Mouse (Mus musculus): ENCODE measurements around the gene Tubgcp6.
A peak's percentile ranks its signal among the peaks of the same experiment; 100 is the strongest.

Tubgcp6 gene

DNA sequence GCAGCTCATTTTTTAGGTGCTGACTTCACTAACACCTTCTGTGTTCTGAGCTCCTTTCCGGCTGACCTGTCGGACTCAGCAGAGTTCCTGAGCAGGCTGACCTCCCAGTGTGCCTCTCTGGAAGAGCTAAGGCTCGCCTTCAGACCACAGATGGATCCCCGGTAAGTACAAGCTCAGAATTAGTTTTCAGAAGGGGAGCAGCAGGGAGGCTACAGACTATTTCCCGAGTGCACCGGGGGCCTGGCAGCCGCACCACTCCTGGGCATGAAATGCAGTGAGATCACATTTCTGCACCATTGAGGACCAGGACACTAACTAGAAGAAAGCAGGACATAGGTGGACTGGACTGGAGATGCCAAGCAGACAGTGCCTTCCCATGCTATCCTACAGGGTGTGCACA, 24.3 kb downstream of the Tubgcp6 start:
- DNase-seq = no peak

DNA sequence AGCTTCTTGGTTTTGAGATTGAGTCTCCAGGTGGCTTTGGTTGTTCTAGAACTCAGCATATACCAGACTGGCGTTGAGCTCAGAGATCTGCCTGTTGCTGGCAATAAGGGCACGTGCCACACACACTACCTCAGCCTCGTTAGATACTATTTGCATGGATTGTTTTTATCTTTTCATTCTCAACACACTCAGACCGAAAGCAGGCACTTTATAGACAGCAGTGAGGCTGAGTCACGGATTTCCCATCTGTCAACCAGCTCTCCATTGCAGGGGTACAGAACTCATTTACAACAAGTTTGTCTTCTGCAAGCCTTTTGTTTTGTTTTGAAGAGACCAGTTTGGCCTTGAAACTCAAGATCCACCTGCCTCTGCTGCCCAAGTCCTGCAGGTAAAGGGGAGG, 25.5 kb downstream of the Tubgcp6 start:
- no peak for DNase-seq

DNA sequence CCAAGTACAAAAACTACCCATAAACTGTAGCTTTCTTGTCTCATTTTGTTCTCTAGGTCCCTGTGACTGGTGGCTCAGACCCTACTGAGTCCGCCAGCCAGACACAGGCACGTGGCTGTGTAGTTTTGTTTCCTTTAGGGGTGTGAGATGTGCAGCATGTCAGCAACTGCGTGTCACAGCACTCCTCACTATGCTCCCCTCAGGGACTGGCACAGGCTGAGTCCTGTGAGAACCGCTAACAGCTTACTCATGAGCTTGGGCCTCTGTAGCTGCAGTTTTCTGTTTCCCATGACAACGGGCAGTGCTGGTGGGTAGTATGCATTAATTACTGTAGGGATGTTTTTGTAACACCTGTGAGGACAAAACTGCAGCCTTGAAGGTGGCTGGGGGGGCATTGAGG, 30.7 kb downstream of the Tubgcp6 start:
- DNase-seq = no peak

DNA sequence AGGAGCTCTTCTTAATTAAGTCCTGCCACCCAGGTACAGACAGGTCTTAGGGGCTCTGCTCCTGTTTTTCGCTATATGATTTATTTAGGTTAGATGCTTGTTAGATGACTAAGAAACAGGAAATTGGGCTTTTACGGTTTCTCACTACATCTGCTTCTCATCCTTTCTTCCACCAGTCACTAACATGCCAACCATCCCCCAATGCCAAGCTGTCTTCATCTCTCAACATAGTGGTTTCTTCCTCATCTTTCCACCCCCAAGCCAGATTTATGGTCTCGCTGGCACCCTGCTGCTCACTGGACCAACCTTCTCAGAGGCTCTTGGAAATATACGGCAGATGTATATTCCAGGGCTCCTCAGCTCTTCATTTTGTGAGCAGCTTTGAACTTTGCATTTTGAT, 32.2 kb downstream of the Tubgcp6 start:
- no peak for DNase-seq

DNA sequence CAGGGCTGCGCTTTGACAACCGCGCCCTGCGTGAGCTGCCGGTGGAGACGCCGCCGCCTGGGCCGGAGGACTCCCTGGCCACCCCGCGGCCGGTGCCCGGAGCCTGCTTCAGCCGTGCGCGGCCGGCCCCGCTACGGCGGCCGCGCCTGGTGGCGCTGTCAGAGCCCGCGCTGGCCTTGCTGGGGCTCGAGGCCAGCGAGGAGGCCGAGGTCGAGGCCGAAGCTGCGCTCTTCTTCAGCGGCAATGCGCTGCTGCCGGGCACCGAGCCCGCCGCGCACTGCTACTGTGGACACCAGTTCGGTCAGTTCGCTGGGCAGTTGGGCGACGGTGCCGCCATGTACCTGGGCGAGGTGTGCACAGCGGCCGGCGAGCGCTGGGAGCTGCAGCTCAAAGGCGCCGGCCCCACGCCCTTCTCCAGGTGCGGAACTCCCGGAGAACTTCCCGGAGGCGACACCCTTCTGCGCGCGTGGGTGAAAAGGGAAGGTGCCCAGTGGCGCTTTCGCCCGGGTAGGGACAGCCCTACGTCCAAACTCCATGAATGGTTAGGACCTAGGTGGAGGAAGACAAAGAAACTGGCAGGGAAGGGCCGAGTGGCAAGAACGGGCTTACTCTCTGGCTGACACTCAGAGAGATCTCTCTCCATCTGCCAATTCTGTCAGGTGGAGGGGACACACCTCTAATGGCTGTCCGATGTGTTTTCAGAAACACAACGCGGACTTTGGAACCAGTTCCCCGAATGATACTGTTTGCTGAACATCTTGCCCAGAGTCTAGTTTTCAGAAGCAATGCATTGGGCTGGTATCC, 33.5 kb downstream of the Tubgcp6 start:
- DNase-seq = no peak

DNA sequence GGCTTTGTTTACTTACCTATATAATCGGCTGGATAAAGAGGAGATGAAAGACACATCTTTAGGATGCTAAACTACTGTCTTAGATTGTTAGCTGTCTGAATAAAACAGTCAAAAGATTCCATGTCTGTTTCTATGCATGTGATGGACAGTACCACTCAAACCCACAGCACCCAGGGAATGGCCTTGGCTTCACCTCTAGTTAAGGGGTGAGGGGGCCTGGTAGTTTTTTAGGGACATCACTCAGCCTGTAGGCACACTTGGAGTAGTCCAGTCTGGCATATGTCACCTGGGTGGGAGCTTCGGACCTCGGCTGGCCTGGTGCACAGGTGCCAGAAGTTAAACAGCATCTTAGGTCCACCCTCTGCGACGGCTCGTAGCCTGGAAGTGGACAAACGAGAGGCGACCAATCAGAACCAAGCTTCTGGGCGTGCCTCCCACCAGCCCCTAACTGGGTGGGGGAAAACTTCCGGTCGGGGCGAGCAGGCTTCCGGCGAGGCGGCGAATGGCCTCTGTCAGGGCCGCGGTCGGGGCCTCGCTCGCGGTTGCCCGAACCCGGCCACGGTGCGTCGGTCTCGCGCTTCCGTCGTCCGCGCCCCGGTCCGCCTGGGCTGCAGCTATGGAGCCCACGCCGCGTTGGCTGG, 34.2 kb downstream of the Tubgcp6 start, which contains the start of gene Selenoo:
Gene Selenoo, plus strand, starts transcription at position 478 of the 641 bp plus-strand sequence.
- peak; percentile 93 for DNase-seq

DNA sequence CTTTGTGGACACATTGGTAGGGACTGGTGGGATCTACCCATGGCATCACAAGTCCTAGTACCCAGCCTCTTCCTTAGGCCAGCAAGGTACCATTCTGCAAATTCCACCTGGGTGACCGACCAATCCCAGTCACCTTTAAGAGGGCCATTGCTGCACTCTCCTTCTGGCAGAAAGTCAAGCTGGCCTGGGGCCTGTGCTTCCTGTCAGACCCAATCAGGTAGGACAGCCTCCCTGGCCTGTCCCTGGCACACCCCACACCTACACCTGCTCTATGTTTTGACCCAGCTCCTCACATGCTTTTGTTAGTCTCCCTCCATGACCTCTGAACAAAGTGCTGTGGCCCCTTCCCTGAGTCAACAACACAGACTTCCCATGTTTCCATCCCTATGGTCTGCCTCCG, 38.1 kb downstream of the Tubgcp6 start:
- DNase-seq = no peak

DNA sequence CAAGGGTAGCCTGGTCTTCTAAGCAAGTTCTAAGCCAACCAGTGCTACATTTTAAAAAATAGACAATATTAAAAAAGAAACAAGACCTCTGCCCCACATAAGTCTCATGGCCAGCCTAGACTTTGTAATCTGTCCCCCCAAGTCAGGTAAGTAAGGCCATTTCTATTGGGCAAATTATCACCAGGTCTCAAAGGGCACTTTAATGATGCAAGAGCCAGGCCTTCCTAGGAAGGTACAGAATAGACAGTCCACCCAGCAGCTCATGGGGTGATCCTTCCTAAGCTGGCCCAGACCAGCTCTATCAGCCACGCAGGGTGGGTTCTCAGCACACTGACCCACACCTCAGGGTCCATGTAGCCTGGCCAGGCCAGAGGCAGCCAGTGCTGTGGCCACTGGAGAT, 39.0 kb downstream of the Tubgcp6 start:
- no peak for DNase-seq

DNA sequence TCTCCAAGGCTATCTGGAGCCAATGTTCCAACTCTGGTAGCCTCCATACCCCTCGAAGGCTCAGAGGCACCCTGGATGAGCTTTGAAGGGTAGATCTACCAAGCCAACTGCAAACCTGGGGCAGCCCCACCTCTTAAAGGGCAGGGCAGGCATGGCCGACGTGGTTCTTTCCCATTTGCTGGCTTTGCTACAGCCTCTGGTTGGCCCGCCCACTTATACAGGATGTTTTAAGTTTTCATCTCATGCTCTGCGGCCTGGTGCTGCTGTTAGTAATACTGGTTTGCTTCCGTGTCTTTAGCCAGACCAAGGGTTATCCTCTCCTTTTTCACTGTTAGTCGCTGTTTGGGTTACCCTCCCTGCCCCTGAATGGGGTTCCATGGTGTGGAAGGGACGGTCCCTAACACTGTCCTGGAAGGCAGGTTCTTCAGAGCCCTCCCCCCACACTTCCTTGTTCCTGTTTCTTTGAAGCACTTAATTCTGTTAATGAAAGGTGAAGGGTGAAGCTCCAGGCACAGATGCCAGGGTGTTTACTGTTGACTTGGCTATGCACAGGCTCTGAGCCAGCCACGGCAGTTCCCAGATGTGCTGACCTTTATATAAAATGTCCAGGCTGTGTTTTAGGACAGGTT, 44.6 kb downstream of the Tubgcp6 start:
- DNase-seq = peak; percentile 68 to 71

DNA sequence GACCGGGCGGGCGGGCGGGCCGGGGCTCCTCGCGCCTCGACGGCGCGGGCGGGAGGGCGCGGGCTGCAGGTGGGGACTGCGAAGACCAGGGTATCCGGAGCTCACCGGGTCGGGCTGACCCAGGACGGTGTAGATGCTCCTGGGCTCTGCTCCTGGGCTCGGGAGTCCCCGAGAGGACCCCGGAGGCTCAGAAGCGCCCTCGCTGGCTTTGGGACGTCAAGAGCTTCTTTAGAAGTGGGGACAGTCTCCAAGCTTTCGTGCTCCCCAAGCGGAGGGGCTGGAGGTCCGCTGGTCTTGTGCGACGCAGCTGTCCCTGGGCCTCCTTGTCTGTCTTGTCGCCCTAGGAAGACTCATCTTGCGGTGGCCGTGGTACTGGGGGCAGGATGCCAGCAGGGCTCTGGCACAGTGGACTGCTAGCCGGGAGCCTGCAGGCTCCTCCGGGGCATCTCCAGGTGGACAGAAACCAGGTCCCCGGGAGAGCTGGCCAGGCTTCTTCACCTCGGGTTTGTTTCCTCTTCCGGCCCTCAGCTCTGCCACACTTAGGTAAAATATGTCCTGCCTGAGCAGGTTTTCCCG, 46.7 kb downstream of the Tubgcp6 start:
- peak; percentile 60 to 67 for DNase-seq

DNA sequence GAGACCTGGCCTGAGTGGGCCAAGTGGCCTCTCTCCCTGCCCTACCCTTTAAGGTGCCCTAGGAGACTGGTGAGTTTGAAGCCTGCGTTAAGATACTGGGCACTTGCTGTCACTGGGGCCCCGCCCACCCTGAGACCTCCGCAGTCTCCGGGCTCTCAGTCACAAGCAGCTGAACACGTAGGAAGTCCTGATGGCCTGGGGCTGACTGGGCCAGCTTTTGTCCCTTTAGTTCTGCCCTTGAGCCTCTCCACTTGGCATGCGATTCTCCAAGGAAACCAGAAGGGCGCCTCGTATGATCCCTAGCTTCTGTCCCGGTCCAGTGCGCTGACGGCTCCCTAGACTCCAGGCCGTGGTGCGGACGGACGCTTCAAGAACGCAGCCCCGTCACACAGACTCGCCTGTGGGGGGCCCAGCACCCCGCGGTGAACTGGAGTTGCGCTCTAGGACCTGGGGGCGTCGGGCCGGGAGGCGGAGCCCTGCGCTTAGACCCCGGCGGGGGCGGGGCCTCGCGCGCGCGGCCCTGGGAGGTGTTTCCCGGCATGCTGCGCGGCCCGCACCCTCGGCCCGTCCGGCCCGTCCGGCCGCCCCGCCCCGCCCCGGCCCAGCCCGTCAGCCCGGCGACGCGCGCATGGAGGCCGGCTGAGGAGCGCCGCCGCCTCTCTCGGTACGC, 47.3 kb downstream of the Tubgcp6 start:
- peak; percentile 93 to 95 for DNase-seq

DNA sequence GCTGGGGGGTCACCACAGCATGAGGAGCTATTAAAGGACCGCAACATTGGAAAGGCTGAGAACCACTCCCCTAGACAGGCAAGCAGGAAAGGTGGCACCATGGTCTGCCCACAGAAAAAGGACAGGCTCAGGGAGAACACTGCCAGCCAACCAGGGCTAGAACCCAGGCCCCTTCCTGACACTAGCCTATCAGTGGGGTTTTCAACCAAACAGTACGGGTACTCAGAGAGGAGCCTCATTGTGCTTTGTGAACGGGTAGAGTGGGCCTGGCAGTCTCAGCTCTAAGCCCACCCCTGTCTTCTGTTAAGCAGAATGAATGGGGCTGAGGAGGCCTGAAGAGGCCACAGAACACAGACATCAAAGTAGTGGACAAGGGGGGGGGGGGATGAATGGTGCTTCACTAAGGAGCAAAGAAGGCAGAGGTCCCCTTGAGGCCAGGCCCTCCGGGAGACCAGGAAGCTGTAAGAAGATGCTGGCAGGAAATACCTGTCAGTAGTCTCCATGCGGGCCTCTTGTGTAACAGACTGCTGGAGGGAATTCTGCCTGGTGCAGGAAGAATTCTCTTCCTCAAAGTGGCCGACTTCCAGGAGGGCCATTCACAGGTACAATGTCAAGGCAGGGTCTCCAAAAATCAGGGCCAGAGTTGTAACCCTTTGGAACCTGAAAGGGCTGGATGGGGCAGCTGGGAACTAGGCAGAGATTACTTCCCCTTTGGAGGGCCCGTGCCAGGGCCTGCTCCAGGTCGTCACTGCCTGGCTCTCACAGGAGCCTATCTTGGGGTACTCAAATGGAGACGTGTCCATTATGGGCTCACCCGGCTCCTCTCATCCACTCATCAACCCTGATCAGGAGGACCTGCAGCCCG, 48.1 kb downstream of the Tubgcp6 start, which contains the start of gene Trabd:
Gene Trabd, plus strand, starts transcription at position 512 of the 865 bp plus-strand sequence.
- no peak for DNase-seq

DNA sequence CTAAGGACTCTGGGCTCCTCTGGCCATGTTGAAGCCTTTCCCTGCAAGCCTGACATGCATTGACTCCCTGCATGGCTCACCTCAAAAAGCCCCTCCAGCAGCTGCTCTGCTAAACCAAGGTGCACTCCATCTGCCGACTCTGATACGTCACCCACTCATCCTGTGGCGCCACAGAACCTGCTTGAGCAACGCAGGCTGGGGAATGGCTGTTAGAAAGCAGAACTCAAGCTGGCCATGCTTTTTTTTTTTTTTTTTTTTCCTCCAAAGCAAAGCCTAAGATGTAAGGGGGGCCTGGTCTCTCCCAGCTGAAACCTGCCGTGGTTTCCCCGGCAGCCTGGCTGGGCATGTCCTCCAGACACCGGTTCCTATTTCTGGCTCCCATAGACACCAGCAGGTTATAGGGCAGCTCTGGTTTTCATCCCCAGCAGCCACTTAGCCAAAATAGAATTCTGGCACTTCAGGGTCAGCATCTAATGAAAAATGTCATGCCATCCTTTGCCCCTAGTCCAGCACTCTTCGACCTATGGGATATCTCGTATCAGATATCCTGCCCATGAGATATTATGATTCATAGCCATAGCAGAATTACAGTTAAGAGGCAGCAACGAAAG, 48.8 kb downstream of the Tubgcp6 start:
- no peak for DNase-seq

DNA sequence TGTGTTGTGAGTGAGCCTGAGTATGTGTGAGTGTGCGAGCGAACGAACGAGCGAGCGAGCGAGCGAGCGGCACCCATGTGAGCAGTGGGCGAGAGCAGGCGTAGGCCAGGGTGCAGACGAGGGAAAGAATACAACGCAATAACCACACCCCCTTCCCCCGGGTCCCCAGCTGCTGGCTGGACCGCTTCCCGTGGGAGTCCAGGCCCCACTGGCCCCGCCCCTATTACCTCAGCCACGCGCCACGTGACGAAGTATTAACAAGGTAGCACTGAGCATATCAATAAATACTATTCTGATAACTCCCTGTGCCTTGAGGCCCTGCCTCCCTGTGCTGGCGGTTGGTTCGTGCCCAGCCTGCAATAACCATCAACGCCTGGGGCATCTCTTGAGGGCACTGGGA, 52.3 kb downstream of the Tubgcp6 start:
- DNase-seq = no peak

DNA sequence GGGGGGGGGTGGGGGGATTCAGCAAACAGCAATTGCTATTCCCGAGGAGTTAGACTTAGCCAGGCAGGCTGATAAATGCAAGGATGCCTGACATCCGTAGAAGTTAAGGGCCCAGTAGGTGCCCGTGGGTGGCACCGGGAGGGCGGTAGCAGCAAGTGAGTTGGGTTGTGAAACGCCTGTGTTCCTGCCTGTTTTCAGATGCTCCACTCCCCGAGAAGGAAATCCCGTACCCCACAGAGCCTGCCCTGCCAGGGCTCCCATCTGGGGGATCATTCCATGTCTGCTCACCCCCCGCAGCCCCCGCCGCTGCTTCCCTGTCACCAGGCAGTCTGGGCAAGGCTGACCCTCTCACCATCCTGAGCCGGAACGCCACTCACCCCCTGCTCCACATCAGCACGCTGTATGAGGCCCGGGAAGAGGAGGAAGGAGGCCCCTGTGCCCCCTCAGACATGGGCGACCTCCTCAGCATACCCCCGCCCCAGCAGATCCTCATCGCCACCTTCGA, 53.5 kb downstream of the Tubgcp6 start:
- no peak for DNase-seq

DNA sequence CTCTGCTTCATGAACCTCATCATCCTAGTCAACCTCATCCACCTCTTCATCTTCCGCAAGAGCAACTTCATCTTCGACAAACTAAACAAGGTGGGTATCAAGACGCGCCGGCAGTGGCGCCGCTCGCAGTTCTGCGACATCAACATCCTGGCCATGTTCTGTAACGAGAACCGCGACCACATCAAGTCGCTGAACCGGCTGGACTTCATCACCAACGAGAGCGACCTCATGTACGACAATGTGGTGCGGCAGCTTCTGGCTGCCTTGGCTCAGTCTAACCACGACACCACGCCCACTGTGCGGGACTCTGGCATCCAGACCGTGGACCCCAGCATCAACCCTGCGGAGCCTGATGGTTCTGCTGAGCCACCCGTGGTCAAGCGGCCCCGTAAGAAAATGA, 54.7 kb downstream of the Tubgcp6 start:
- no peak for DNase-seq

DNA sequence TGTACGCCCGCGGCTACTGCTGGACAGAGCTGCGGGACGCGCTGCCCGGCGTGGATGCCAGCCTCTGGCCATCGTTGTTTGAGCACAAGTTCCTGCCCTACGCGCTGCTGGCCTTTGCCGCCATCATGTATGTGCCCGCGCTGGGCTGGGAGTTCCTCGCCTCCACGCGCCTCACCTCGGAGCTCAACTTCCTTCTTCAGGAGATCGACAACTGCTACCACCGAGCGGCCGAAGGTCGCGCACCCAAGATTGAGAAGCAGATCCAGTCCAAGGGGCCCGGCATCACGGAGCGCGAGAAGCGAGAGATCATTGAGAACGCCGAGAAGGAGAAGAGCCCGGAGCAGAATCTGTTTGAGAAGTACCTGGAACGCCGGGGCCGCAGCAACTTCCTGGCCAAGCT, 55.3 kb downstream of the Tubgcp6 start:
- peak in 1 of 2 experiments; percentile 20 for DNase-seq

DNA sequence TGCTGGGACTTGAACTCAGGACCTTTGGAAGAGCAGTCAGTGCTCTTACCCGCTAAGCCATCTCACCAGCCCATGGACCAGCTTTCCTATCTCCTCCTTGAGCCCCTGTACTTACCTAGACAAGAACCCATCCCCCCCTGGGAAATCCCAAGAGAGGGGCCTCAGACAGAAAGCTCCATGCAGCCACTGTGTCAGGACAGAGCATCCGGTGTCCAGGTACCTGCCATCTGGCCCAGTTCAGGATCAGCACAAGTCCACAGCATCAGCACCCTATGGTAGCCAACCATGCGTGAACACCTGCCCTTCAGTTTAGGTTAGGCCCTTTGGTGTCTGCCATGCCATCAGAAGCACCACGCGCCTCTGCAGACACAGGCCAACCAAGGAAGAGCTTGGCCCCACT, 58.0 kb downstream of the Tubgcp6 start:
- DNase-seq = peak in 1 of 2 experiments; percentile 16

DNA sequence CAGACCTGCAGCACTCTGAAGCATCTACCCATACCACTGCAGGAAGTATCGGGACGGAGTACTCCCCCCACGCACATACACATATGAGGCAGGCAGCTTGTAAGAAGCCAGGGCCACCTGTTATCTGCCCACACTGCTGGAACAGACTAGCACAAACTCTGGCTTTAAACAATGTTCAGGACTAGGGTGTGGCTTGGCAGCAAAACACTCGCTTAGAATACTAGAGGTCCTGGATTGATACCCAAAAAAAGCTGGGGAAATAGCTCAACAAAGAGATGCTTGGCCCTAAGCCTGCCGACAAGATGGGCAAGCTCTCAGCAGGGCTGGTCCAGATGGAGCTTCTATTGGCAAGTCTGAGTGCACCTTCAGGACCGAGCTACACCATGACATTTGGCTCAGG, 59.4 kb downstream of the Tubgcp6 start:
- peak in 1 of 2 experiments; percentile 18 for DNase-seq

DNA sequence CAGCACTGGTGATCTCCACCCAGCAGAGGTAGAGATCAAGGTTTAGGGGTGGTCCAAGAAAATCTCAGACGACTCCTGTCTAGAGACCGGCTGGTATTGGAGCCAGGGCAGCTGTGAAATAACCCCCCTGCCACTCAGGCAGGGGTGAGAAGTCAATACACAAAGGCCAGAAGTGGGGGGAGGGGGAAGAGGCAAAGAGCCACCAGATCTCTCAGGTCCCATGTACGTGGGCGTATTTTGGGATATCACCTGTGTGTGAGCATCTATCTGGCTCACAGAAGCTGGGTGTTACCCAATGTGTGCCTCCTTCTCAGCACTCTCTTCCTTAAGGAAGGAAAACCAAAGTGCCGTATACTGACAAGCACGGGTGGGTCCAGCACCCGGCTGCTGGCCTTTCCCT, 59.9 kb downstream of the Tubgcp6 start:
- peak in 1 of 2 experiments; percentile 9 for DNase-seq

DNA sequence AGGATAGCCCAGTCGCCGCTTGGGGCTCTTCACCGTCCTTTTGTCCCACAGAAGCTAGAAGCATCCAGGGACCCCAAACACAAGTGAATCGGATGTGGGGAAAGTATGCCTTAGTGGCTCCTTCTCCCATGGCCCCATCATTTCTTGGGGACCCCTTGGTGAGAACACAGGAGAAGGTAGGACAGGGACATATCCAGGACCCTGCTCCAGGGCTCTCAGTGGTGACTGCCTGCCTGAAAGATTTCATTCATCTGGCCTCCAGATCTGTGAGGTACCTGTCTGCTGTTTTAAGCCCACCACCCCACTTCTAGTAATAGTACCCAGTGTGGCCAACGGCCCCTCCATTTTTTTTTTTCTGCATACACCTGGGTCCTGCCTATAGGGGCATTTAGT, 60.4 kb downstream of the Tubgcp6 start:
- DNase-seq = no peak

All from lung, postnatal 4 days (tissue).